Mouse (Mus musculus): ENCODE data around the gene Akap1. TPM values are rescaled to one million over a fixed set of nuclear protein-coding genes. Genes with fewer than 3 reads are reported as not detected.

The Akap1 gene
- total RNA-seq, 4 experiments from 2014 or later = 113 to 148 (median 138) TPM

DNA sequence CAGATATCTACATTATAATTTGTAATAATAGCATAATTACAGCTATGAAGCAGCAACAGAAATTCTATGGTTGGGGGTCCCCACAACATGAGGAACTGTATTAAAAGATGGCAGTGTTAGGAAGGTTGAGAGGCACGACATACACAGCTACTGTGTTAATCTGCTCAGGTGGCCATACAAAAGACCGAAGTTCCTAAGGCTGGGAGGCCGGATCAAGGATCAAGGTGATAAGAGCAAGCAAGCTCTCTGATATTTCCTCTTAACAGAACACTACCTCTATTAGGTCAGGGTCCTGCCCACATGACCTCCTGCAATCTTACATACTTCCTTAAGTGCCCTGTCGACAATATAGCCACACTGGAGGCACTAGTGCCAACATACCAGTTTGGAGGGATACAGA is 80.9 kb downstream of the Akap1 start:
- DNase-seq (ENCODE audit: low spot score) = no peak

DNA sequence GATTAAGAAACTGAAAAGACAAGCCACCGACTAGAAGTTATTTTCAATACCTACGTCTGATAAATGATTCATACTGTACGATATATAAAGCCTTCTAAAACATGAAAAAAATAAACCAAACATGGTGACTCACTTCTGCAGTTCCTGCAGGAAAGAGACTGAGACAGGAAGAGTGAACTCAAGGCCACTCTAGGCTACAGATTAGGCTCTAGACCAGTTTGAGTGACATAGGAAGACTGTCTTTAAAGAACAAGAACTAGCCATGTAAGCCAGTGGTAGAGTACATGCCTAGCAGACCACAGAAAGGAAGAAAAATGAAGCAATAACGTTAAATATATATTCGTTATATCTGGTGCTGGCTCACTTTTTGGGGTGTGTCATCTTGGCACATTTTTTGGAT is 81.9 kb downstream of the Akap1 start:
- no peak for DNase-seq (ENCODE audit: low spot score)

Other genes starting within 250 kb of the Akap1 start
- 100 to 1,000 TPM; 206 to 216 (median 210) TPM for gene Msi2, start 146.1 kb downstream of the Akap1 start, total RNA-seq (2022)
- 10 to 100 TPM; 11.8 to 13.1 (median 12.8) TPM for gene Scpep1, start 90.9 kb upstream of the Akap1 start, total RNA-seq (2022)
- gene Elobl, start 102.3 kb upstream of the Akap1 start, total RNA-seq (2022) = not detected
- gene Coil, start 105.7 kb upstream of the Akap1 start, total RNA-seq (2022) = 1 to 10 TPM; 4.2 to 5.4 (median 4.8) TPM
- gene Trim25, start 134.8 kb upstream of the Akap1 start, total RNA-seq (2022) = 10 to 100 TPM; 16.8 to 21.3 (median 17.1) TPM
- 10 to 100 TPM in 2 of 4 experiments, 1 to 10 TPM in 2; 7.6 to 14.8 (median 11.0) TPM for gene Dgke, start 202.3 kb upstream of the Akap1 start, total RNA-seq (2022)
- gene Gm525, start 209.3 kb upstream of the Akap1 start, total RNA-seq (2022) = under 1 TPM in 1 of 4 experiments, not detected in 3; 0.60 TPM

Data from heart, adult 8-10 months (tissue).